Comparison of ENCODE assay signal across 18 mouse cellular contexts in genomic region chr6:61432703-61433102, GRCm38 (mm10).
"Had no signal": no experiment of that assay in that cellular context is flagged by ENCODE, and none has a peak within 500 bp of the region (broad histone marks: within the 10 kb centered on the region; RNA-seq: fewer than 3 reads in every experiment).

No protein-coding gene starts in this region.

- H3K9ac ChIP-seq: limb, embryonic 13.5 days; liver, embryonic 12.5 days; liver, embryonic 15.5 days; lung, embryonic 15.5 days; midbrain, embryonic 12.5 days; neural tube, embryonic 13.5 days had no signal

- H3K27ac ChIP-seq: layer of hippocampus, adult 2 months; limb, embryonic 10.5 days; limb, embryonic 13.5 days; liver, embryonic 12.5 days; liver, embryonic 15.5 days; midbrain, embryonic 12.5 days; neural tube, embryonic 13.5 days had no signal

- H3K9me3 ChIP-seq: limb, embryonic 10.5 days; limb, embryonic 13.5 days; liver, embryonic 12.5 days; liver, embryonic 15.5 days; lung, embryonic 15.5 days; midbrain, embryonic 12.5 days; neural tube, embryonic 13.5 days had no signal

- H3K4me1 ChIP-seq: limb, embryonic 10.5 days; liver, embryonic 12.5 days; liver, embryonic 15.5 days had no signal

- H3K4me3 ChIP-seq: layer of hippocampus, adult 2 months; limb, embryonic 10.5 days; limb, embryonic 13.5 days; liver, embryonic 12.5 days; liver, embryonic 15.5 days; lung, embryonic 15.5 days; midbrain, embryonic 12.5 days; neural tube, embryonic 13.5 days had no signal

- H3K4me2 ChIP-seq: limb, embryonic 13.5 days; liver, embryonic 12.5 days; liver, embryonic 15.5 days; lung, embryonic 15.5 days; midbrain, embryonic 12.5 days; neural tube, embryonic 13.5 days had no signal

- H3K27me3 ChIP-seq: limb, embryonic 13.5 days; liver, embryonic 12.5 days; liver, embryonic 15.5 days; lung, embryonic 15.5 days; midbrain, embryonic 12.5 days; neural tube, embryonic 13.5 days had no signal

- ATAC-seq: liver, embryonic 12.5 days had no signal

- H3K36me3 ChIP-seq: limb, embryonic 10.5 days; limb, embryonic 13.5 days; liver, embryonic 12.5 days; liver, embryonic 15.5 days; lung, embryonic 15.5 days; midbrain, embryonic 12.5 days; neural tube, embryonic 13.5 days had no signal

- DNase-seq: kidney, adult 18-20 months; kidney, adult 9 months; kidney, postnatal 14 days; layer of hippocampus, adult 9-11 months; liver; lung, adult 18-20 months; lung, postnatal 10 days; lung, postnatal 36 days; thymus, adult 18-20 months; thymus, postnatal 36 days had no signal
